Mouse (Mus musculus) spleen, adult 2 months (tissue): ENCODE data around the gene 1110004F10Rik.

Source experiments
- CTCF ChIP-seq: fragments of 200-500 bp; IDR thresholded peaks from 2 replicates; pipeline ENCODE4 v1.5.1; 2011; ENCODE audit warnings: mild to moderate bottlenecking, inconsistent platforms; ENCODE audit not compliant: insufficient read depth, insufficient read length, insufficient replicate concordance; ENCODE audit errors: extremely low read depth
- POLR2A ChIP-seq: fragments of 200-500 bp; IDR thresholded peaks from 2 replicates; pipeline ENCODE4 v1.6.1; 2011; ENCODE audit warnings: low read depth, low read length, inconsistent platforms

GRCm38 (mm10) chr7:116111546-116111945 is 72.3 kb downstream of the 1110004F10Rik start:
- TF ChIP-seq POLR2A (no peak), CTCF (no peak)
